Mouse (Mus musculus) thymus, adult 2 months (tissue): ENCODE measurements at regions not wholly inside any gene's neighbourhood (a gene's known extent, or its start where the extent isn't known, plus 50 kb on each side); places are given as distances from the start of the nearest gene placed in this dataset.

ENCODE experiments used
- DNase-seq: peaks from one replicate; pipeline ENCODE4 v3.0.0; 2021
- H3K27ac ChIP-seq: fragments of 200-500 bp; 2 replicates; pipeline ENCODE4 v1.5.1; 2012; ENCODE audit warnings: low read length, control low read depth; ENCODE audit not compliant: control insufficient read depth, insufficient read depth
- H3K27me3 ChIP-seq: fragments of 200-500 bp; 2 replicates; pipeline ENCODE4 v1.6.1; 2012; ENCODE audit warnings: mild to moderate bottlenecking, low read length, moderate library complexity, mixed read lengths; ENCODE audit not compliant: control insufficient read depth, insufficient read depth
- H3K36me3 ChIP-seq: fragments of 200-500 bp; 2 replicates; pipeline ENCODE4 v1.6.1; 2012; ENCODE audit warnings: mild to moderate bottlenecking, low read length, moderate library complexity; ENCODE audit not compliant: control insufficient read depth, insufficient read depth
- H3K4me1 ChIP-seq: fragments of 200-500 bp; replicated peaks from 2 replicates; pipeline ENCODE4 v1.6.1; 2012; ENCODE audit warnings: low read length; ENCODE audit not compliant: control insufficient read depth, insufficient read depth
- H3K4me3 ChIP-seq: fragments of 200-500 bp; 2 replicates; pipeline ENCODE4 v1.5.1; 2012; ENCODE audit warnings: mild to moderate bottlenecking, low read length, control low read depth, moderate library complexity; ENCODE audit not compliant: control insufficient read depth, insufficient read depth
- CTCF ChIP-seq: fragments of 200-500 bp; IDR thresholded peaks from 2 replicates; pipeline ENCODE4 v1.5.1; 2012; ENCODE audit warnings: mild to moderate bottlenecking, control low read depth, low read length, moderate library complexity, borderline replicate concordance; ENCODE audit not compliant: control insufficient read depth, poor library complexity, insufficient read depth; ENCODE audit errors: extremely low read depth
- POLR2A ChIP-seq: fragments of 200-500 bp; IDR thresholded peaks from 2 replicates; pipeline ENCODE4 v1.6.1; 2012; ENCODE audit warnings: mild to moderate bottlenecking, low read length, control low read depth, moderate library complexity; ENCODE audit not compliant: control insufficient read depth, poor library complexity, insufficient read depth; ENCODE audit errors: extremely low read depth
- WGBS: fragments of 180-500 bp; shearing (Covaris S2); methylation state at CpG from one replicate; pipeline ENCODE4 v1.1.7; 2018; 5-methylcytosine and 5-hydroxymethylcytosine counted together

DNA sequence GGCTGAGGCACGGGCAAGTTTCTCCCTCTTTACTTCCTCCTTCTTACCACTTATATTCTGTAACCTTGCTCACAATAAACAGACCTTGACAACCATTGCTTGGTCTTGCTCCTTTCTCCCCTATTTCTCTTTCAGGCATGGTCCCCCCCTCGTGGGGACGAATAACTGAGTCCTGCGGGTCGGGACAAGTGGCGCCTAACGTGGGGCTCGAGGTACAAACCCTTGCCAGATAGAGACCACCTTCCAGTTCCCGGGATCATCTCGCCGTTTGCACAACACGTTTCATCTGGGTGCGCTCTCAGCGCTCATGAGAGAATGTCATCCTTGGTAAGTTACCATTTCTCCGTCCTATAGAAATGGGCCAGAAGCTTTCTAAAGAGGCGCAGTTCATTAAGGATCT, 79.6 kb upstream of the Foxn3 start:
- TF ChIP-seq CTCF (no peak), POLR2A (no peak)
- Histone ChIP-seq H3K27ac (no peak overlapping the region), H3K4me3 (no peak overlapping the region), H3K27me3 (no peaks in the 10 kb centered on the region), H3K36me3 (no peaks in the 10 kb centered on the region), H3K4me1 (peaks cover 26% of the 10 kb centered on the region)
- DNase-seq, result no peak
- 93% methylated on average over 16 of the region's 16 CpGs for WGBS

DNA sequence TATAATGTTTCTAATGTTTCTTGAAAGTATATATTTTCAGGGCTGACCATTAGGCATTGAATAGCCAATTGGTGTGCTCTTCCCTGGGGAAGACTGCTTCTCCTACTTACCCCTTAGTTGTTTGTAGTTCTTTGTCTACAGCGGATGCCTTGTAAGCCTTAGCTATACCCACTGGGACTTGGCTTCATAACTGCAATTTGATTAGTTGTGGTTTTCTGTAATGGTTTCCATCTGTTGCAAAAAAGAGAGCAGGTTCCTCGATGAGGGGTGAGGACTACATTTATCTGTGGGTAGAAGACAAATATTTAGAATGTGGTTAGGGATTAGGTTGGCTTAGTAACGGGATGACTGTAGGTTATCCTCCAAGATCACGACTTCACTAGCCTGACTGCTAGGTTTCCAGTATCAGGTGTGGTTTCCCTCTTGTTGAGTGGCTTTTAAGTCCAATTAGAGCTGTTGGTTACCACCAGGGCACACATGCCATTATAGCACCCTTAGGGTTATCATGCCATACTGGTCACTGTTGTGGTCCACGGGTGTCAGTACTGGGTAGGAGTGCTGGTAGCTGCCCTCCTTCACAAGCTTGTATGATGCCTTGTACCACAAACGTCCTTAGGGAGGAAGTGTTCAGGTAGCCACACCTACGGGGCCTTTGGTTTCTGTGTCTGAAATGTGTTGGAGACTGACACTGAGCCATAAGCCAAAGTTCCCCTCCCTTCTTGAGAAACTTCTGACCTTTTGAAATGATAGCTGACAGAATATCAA, 78.9 kb upstream of the Foxn3 start:
- 67% methylated on average over 7 of the region's 7 CpGs for WGBS
- Histone ChIP-seq H3K27ac (no peak overlapping the region), H3K4me1 (peaks cover 22% of the 10 kb centered on the region)

DNA sequence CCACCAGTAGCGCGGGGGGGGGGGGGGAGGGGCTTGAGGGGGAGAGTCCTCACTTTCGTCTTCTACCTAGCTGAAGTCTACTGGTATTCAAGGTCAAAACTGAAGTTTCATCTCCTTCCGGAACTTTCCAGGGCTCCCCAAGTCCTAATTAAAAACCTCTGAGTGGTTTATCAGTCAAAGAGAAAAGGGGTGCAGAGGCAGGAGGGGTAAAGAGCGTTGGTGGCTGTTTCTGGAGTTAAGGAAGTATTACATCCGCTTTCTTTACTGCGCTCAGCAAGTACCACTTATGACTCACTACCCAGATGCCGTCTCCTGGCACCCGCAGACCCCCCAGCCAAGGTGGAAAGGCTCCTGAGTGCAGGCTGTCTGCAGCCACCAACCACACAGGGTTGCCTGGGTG, 77.9 kb upstream of the Foxn3 start:
- TF ChIP-seq POLR2A (no peak), CTCF (no peak)
- Histone ChIP-seq H3K4me1 (peaks cover 14% of the 10 kb centered on the region), H3K36me3 (no peaks in the 10 kb centered on the region), H3K27ac (peak overlapping the region; percentile 91; the same call in 1 of the 2 replicates), H3K27me3 (no peaks in the 10 kb centered on the region), H3K4me3 (peak overlapping the region; percentile 47)
- peak; percentile 66 for DNase-seq
- WGBS, result 3% methylated on average over 8 of the region's 9 CpGs

More for the DNA sequence above, 78.9 kb upstream of the Foxn3 start:
- H3K36me3 ChIP-seq, result no peaks in the 10 kb centered on the region
- H3K27me3 ChIP-seq, result no peaks in the 10 kb centered on the region
- H3K4me3 ChIP-seq, result no peak overlapping the region
- DNase-seq, result no peak
- no peak for TF ChIP-seq POLR2A
- TF ChIP-seq CTCF, result no peak

DNA sequence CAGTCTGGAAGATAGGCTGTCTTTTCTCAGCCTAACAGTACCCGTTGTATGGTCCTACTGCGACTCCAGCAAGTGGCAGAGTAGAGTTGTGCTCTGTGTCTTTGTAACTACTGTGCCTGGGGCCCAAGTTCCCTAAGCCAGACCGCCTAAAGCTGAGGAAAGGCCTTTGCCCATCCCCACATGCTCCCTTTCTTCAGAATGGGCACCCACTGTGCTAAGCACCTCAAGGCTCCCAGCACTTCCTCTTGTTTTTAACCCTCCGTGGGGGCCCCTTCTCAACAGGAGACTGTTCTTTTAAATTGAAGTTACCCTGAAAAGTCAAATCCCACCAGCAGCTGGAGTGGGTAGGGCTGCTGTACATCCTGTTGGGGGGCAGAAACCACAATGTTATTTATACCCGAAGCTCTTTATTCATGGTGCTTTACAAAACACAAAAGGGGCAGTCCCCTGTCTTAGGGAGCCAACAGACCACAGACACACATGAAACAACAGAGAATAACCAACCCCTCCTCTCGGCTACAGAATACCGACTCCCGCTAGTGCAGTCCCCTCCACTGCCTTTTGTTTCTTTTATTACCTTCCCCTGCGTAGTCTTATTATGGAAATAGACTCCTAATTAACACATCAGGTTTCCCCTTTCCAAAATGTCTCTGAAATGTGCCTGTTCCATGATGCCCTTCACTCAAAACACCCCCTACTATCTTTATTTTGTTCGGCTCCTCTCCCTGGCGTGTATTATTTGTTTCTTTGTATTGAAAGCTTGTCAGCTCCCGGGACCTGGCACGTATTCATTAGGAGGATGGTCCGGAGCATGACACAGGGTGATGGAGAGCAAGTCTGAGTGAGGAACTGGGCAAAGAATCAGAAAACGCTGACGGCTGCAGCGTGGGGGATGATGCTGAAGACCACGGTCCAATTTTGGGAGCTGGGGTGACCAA, 77.1 kb upstream of the Foxn3 start:
- H3K27me3 ChIP-seq, result no peaks in the 10 kb centered on the region
- H3K4me3 ChIP-seq, result peak overlapping the region; percentile 47
- H3K4me1 ChIP-seq, result peaks cover 14% of the 10 kb centered on the region
- 2% methylated on average over 18 of the region's 18 CpGs for WGBS
- no peaks in the 10 kb centered on the region for H3K36me3 ChIP-seq
- DNase-seq, result peak; percentile 61
- H3K27ac ChIP-seq, result peak overlapping the region; percentile 91
- TF ChIP-seq CTCF, result no peak

DNA sequence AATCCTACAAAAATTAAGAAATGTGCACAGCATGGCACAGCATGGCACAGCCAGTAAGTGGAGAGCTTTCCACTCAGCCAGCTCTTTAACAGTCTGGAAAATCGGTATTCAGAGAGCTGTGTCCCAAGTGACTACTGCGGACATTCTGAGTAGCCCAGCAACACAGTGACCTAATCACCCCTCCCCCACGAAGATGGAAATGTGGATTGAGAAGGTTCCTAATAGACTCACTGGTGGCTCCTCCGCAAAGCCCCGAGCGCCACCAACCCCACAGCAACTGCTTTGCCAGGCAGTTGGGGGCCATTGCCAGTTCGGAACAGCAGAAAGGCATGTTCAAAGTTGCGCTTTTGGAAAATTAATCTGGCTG, 76.4 kb upstream of the Foxn3 start:
- TF ChIP-seq POLR2A (no peak), CTCF (no peak)
- Histone ChIP-seq H3K27me3 (no peaks in the 10 kb centered on the region), H3K4me3 (no peak overlapping the region), H3K36me3 (no peaks in the 10 kb centered on the region), H3K4me1 (peaks cover 14% of the 10 kb centered on the region), H3K27ac (peak overlapping the region; percentile 91)
- DNase-seq, result no peak
- 27% methylated on average over 8 of the region's 8 CpGs for WGBS

DNA sequence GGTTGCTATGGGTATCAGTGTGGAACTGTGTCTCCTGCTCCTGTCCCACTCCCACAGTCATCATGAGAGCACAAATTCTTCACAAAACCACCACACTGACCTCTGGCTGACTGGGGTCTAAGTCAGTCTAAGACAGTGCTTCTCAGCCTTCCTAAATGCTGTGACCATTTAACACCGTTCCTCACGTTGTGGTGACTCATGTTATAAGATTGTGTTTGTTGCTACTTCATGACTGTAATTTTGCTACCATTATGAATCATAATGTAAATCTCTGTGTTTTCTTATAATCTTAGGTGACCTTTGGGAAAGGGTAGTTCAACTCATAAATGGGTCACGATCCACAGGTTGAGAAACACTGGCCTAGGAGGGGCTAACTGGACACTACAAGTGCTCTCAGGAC, 75.7 kb upstream of the Foxn3 start:
- DNase-seq, result no peak
- Histone ChIP-seq H3K4me3 (no peak overlapping the region), H3K36me3 (no peaks in the 10 kb centered on the region), H3K4me1 (peaks cover 14% of the 10 kb centered on the region), H3K27me3 (no peaks in the 10 kb centered on the region), H3K27ac (no peak overlapping the region)
- TF ChIP-seq POLR2A (no peak), CTCF (no peak)
- WGBS, result 96% methylated on average over 3 of the region's 3 CpGs
